Mouse (Mus musculus): ENCODE data around the gene Serf2. TPM values are rescaled to one million over a fixed set of nuclear protein-coding genes. Genes with fewer than 3 reads are reported as not detected.
A peak's percentile ranks its signal among the peaks of the same experiment; 100 is the strongest.
"Not testable (repeated sequence)": the region's sequence is repeated elsewhere in the genome, so short reads cannot be mapped to it uniquely, and the experiment has no call there.

Gene Serf2
- polyA plus RNA-seq, 1 experiment, result 355 TPM

DNA sequence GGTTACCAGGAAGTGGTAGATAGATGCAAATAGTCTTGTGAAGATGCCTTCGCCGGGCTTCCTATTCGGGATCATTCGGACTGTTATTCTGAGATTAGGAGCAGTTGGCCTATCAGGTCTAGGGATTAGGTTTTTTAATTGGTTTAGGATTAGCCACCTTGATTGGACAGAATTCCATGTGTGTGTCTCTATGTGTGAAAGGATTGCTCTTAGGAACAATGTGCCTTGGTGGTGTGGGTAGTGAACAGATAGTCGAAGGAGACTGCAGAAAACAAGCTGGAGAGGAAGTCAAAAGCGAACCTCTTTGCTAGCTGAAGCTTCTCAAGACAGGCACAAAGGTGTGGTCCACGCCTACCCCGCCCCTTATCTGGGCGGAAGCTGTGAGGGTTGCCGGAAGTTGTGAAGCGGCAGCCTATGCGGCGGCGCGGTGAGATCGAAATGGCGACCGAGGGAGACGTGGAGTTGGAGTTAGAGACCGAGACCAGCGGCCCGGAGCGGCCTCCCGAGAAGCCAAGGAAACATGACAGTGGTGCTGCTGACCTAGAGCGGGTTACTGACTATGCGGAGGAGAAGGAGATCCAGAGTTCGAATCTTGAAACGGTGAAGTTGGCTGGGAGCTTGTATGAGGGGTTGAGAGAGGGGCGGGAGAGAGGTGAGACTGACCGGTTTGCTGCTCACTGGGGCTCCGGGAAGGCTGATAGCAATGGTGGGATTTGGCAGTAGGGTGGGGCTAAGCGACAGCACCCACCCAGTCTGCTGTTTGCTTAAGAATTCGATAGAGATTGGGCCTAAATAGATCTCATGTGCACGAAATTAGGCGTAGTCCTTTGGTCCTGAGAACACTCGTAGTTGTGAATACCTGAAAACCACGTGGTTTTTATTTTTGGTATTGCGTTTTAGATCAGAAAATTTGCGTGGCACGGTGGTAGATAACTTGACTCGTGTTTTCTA is 8.0 kb downstream of the Serf2 start, which contains the start of gene Serinc4:
Gene Serinc4 (minus strand): TSS at position 90 of the 951 bp plus-strand sequence.
- Histone ChIP-seq H3K4me3 (ENCODE audit: insufficient read depth, low read length) (peak within 1 kb of the TSS; percentile 83), H3K27ac (ENCODE audit: insufficient read depth, low read length) (no peak within 1 kb of the TSS), H3K4me1 (ENCODE audit: control insufficient read depth, insufficient read depth, low read length) (peaks cover 1% of the 10 kb centered on the region; the same call in 1 of the 2 replicates)
- TF ChIP-seq CTCF (IDR thresholded peaks at IDR 0.05; ENCODE audit: extremely low read depth, insufficient read depth, low read length) (no peak), POLR2A (IDR thresholded peaks at IDR 0.05; ENCODE audit: extremely low read depth, insufficient read depth, low read length) (peak; percentile 77)

DNA sequence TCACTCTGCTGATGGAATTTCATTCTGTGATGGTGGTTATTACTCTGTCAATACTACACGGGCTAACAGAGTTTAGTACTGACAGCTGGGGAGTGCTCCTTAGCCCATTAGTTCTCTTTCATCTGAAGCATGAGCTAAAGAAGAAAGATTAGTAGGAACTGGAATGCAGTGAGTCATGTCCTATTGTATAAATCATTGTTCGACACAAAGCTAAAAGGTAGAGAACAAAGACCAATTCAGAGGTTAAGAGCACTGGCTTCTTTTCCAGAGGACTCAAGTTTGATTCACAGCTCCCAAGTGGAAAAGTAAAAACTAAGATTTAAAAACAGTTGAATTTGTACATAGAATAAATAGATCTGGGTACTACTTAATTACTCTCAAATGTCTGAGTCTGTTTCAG is 11.1 kb downstream of the Serf2 start:
- TF ChIP-seq POLR2A (IDR thresholded peaks at IDR 0.05; ENCODE audit: extremely low read depth, insufficient read depth, low read length) (no peak), CTCF (IDR thresholded peaks at IDR 0.05; ENCODE audit: extremely low read depth, insufficient read depth, low read length) (no peak)
- H3K4me3 ChIP-seq (ENCODE audit: insufficient read depth, low read length), result no peak overlapping the region
- no peaks in the 10 kb centered on the region for H3K4me1 ChIP-seq (ENCODE audit: control insufficient read depth, insufficient read depth, low read length)
- no peak overlapping the region for H3K27ac ChIP-seq (ENCODE audit: insufficient read depth, low read length)

DNA sequence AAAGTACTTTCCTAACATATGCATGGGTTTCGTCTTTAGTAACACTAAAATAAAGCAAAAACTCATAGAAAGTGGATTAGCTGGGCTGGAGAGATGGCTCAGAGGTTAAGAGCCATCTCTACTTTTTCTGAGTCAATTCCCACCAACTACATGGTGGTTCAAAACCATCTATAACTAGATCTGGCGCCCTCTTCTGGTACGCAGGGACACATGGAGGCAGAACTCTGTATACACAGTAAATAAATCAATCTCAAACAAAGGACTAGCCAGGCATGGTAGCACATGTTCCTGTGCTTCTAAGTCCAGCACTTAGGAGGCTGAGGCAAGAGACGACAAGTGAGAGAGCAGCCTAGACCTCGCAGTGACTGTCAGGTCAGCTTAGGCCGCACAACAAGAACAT is 20.0 kb downstream of the Serf2 start:
- not testable (repeated sequence) for H3K4me3 ChIP-seq (ENCODE audit: insufficient read depth, low read length); H3K27ac ChIP-seq (ENCODE audit: insufficient read depth, low read length)

DNA sequence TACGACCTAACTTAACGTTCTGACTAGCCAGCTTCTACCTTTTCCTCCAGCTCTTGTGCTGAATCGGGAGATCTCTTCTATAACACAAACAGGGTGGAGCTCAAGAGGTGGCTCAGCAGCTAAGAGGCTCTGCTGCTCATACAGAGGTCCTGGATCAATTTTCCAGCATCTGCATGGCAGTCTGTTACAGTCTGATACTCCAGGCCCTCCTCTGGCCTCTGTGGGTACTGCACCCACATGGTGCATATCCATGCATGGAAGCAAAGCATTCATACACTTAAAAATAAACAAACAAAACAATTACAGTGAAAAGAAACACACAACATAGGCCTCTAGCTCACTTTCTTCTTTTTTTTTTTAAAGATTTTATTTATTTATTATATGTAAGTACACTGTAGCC is 23.8 kb downstream of the Serf2 start:
- H3K27ac ChIP-seq (ENCODE audit: insufficient read depth, low read length); H3K4me3 ChIP-seq (ENCODE audit: insufficient read depth, low read length); H3K4me1 ChIP-seq (ENCODE audit: control insufficient read depth, insufficient read depth, low read length): not testable (repeated sequence)

More for the DNA sequence above, 20.0 kb downstream of the Serf2 start:
- H3K4me1 ChIP-seq (ENCODE audit: control insufficient read depth, insufficient read depth, low read length), result not testable (repeated sequence)

DNA sequence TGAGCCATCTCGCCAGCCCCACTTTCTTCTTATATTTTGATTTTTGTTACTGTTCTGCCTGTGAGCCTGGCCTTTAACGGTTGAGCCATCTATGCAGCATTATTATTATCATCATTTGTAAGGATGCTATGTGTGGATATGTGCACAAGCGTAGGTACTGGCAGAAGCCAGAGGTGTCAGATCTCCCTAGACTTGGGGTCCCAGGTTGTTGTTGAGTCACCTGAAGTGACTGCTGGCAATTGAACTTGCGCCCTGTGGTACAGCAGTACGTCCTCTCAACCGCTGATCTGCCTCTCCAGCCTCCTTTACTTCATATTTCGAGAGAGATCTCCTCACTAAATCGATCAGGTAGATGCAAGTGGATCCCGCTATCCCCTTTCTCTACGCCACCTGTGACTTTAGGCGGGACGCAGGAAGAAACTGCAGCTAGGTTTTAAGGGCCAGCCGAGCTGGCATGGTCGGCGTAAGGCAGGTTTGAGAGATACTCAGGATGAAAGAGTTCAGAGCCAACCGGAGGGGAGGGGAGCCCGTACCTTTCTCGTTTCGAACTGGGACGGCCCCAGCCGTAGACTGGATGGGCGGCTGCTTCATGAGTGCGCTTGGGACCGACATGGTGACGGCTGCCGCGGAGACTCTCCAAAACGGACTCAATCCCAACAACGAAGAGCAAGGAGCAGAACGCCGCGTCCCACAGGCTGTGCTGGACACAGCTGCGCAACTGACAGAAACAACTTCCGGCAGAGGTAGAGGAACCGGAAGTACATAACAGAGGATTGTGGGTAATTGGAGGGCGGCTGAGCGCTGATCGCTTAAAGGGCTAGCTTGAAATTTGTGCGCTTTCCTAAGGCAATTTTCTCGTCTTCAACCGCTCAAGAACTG is 24.5 kb downstream of the Serf2 start, which contains the start of gene Mfap1b:
Gene Mfap1b (minus strand): TSS at position 767 of the 879 bp plus-strand sequence.
- TF ChIP-seq POLR2A (IDR thresholded peaks at IDR 0.05; ENCODE audit: extremely low read depth, insufficient read depth, low read length), result peak; percentile 91
- peak within 1 kb of the TSS; percentile 68 for H3K4me3 ChIP-seq (ENCODE audit: insufficient read depth, low read length)
- not testable (repeated sequence) for H3K4me1 ChIP-seq (ENCODE audit: control insufficient read depth, insufficient read depth, low read length); H3K27ac ChIP-seq (ENCODE audit: insufficient read depth, low read length)

DNA sequence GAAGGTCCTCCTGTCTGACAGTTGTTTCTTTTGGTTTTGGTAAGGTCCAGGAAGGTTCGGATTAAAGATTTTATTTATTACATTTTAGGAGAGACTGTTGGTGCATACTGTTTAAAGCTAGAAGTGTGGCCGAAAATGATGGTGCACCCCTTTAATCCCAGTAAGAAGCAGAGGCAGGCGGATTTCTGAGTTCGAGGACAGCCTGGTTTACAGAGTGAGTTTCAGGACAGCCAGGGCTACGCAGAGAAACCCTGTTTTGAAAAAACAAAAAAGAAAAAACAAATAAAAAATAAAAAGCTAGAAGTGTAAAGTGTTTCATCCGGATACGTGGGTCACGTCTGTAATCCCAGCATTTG is 25.2 kb downstream of the Serf2 start:
- no peak overlapping the region for H3K27ac ChIP-seq (ENCODE audit: insufficient read depth, low read length)
- H3K4me3 ChIP-seq (ENCODE audit: insufficient read depth, low read length), result peak overlapping the region; percentile 68
- no peak for TF ChIP-seq CTCF (IDR thresholded peaks at IDR 0.05; ENCODE audit: extremely low read depth, insufficient read depth, low read length)
- TF ChIP-seq POLR2A (IDR thresholded peaks at IDR 0.05; ENCODE audit: extremely low read depth, insufficient read depth, low read length), result no peak
- H3K4me1 ChIP-seq (ENCODE audit: control insufficient read depth, insufficient read depth, low read length), result peaks cover 2% of the 10 kb centered on the region; the same call in 1 of the 2 replicates

DNA sequence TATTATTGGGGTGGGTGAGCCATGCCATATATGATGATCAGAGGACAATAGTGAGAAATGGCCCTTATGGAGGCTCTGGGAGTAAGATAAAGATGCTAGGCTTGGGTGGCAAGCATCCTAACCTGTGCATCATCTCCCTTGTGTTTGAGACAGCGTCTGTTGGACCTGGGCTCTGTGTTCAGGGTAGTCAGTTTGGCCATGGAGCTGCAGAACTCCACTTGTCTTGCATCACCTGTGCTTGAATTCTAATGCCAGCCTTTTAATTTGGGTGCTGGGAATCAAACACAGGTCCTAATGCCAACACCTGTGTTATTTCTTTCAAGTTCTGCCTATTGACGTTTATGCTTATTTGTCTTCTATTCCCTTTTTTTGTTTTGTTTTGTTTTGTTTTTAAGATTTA is 26.3 kb downstream of the Serf2 start:
- not testable (repeated sequence) for H3K4me3 ChIP-seq (ENCODE audit: insufficient read depth, low read length); H3K4me1 ChIP-seq (ENCODE audit: control insufficient read depth, insufficient read depth, low read length); H3K27ac ChIP-seq (ENCODE audit: insufficient read depth, low read length)

DNA sequence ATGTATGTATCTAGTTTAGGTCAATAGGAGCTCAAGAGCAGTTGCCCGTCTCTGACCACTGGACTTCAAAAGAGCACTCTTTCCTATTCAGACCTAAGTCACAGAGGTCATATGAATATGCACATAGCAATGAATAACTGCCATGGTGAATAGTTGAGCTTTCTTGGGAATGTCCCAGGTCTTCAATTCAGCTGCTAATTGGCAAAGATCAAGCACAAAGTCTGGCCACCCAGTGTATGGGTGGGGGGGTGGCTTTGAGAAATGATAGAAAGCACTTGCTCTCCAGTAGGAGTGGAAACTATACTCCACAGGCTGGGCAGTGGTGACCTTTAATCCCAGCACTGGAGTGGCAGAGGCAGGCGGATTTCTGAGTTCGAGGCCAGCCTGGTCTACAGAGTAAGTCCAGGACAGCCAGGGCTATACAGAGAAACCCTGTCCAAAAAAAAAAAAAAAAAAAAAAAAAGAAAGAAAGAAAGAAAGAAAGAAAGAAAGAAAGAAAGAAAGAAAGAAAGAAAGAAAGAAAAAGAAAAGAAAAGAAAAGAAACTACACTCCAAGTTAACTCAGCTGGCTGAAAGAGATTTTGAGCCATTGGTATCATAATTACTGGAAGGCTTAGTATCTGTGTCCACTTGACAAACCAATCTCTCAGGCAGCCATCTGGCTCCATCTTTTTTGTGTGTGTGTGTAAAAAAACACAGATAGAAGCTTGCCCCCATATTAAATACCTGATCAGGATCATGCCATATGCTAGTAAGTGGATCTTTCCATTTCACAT is 28.7 kb downstream of the Serf2 start:
- H3K27ac ChIP-seq (ENCODE audit: insufficient read depth, low read length), result no peak overlapping the region
- no peak overlapping the region for H3K4me3 ChIP-seq (ENCODE audit: insufficient read depth, low read length)
- no peaks in the 10 kb centered on the region for H3K4me1 ChIP-seq (ENCODE audit: control insufficient read depth, insufficient read depth, low read length)
- no peak for TF ChIP-seq POLR2A (IDR thresholded peaks at IDR 0.05; ENCODE audit: extremely low read depth, insufficient read depth, low read length)
- no peak for TF ChIP-seq CTCF (IDR thresholded peaks at IDR 0.05; ENCODE audit: extremely low read depth, insufficient read depth, low read length)

DNA sequence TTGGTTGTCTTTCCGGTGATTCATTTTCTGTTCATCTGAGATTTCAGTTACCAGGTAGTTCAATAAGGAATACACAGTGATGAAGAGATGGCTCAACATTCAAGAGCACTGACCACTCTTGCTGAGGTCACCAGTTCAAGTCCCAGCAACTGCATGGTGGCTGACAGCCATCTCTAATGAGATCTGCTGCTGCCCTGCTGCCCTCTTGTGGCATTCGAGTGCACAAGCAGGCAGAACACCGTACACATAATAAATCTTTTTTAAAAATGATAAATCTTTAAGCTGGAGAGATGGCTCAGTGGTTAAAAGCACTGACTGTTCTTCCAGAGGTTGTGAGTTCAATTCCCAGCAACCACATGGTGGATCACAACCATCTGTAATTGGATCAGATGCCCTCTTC is 31.5 kb downstream of the Serf2 start:
- Histone ChIP-seq H3K4me3 (ENCODE audit: insufficient read depth, low read length) (no peak overlapping the region), H3K27ac (ENCODE audit: insufficient read depth, low read length) (no peak overlapping the region), H3K4me1 (ENCODE audit: control insufficient read depth, insufficient read depth, low read length) (no peaks in the 10 kb centered on the region)
- no peak for TF ChIP-seq POLR2A (IDR thresholded peaks at IDR 0.05; ENCODE audit: extremely low read depth, insufficient read depth, low read length)
- peak; percentile 39 for TF ChIP-seq CTCF (IDR thresholded peaks at IDR 0.05; ENCODE audit: extremely low read depth, insufficient read depth, low read length)

DNA sequence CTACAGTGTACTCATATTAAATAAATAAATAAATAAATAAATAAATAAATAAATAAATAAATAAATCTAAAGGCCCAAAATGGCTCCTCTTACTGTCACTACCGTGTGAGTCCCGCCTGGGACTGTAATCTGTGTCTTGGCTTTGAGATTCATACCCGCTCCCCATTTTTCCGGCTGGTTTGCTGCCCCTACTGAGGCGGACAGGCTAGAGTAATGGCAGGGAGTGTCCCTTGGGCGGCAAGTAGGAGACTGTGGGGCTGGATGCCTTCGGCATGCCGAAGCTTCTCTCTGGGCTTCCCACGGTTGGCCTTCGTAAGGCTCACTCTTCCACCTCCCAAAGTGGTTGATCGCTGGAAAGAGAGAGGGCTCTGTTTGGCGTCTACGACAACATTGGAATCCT is 31.9 kb downstream of the Serf2 start:
- not testable (repeated sequence) for H3K4me3 ChIP-seq (ENCODE audit: insufficient read depth, low read length); H3K4me1 ChIP-seq (ENCODE audit: control insufficient read depth, insufficient read depth, low read length); H3K27ac ChIP-seq (ENCODE audit: insufficient read depth, low read length)

All from cortical plate, adult 2 months (tissue).